Mouse (Mus musculus) lung, embryonic 16.5 days (tissue): ENCODE results near the gene Kiss1. TPM values are rescaled to one million over a fixed set of nuclear protein-coding genes. Genes with fewer than 3 reads are reported as not detected.
A peak's percentile ranks its signal among the peaks of the same experiment; 100 is the strongest.

ENCODE experiments used
- ATAC-seq: fragments of 200-750 bp; cut with Nextera tagmentation; 2 replicates; pipeline ENCODE4 v1.8.0; 2017; ENCODE audit warnings: low read depth, mild to moderate bottlenecking, moderate library complexity
- H3K27ac ChIP-seq: fragments of 300-500 bp; sonication (generic); 2 replicates; pipeline ENCODE4 v1.5.1; 2014; ENCODE audit warnings: mild to moderate bottlenecking, control low read depth, low read length
- H3K27me3 ChIP-seq: fragments of 300-500 bp; sonication (generic); 2 replicates; pipeline ENCODE4 v1.6.1; 2014; ENCODE audit warnings: low read depth, low read length, mixed read lengths; ENCODE audit not compliant: control insufficient read depth, insufficient read depth
- H3K36me3 ChIP-seq: fragments of 300-500 bp; sonication (generic); 2 replicates; pipeline ENCODE4 v1.6.1; 2014; ENCODE audit warnings: low read length; ENCODE audit not compliant: control insufficient read depth, insufficient read depth
- H3K4me1 ChIP-seq: fragments of 300-500 bp; sonication (generic); replicated peaks from 2 replicates; pipeline ENCODE4 v1.6.1; 2014; ENCODE audit warnings: low read length, mixed read lengths; ENCODE audit not compliant: control insufficient read depth, insufficient read depth
- H3K4me2 ChIP-seq: fragments of 300-500 bp; sonication (generic); 2 replicates; pipeline ENCODE4 v1.6.1; 2014; ENCODE audit warnings: low read depth, low read length, control low read depth
- H3K4me3 ChIP-seq: fragments of 300-500 bp; sonication (generic); 2 replicates; pipeline ENCODE4 v1.5.1; 2014; ENCODE audit warnings: mild to moderate bottlenecking, low read length, control low read depth
- H3K9ac ChIP-seq: fragments of 300-500 bp; sonication (generic); 2 replicates; pipeline ENCODE4 v1.6.1; 2014; ENCODE audit warnings: low read length, control low read depth
- H3K9me3 ChIP-seq: fragments of 300-500 bp; sonication (generic); 2 replicates; pipeline ENCODE4 v1.6.1; 2016; ENCODE audit warnings: low read length; ENCODE audit not compliant: control insufficient read depth
- WGBS: fragments of 180-500 bp; shearing (Covaris S2); extraction: QIAGEN DNeasy Blood & Tissue Kit; methylation state at CpG from one replicate; pipeline ENCODE4 v1.1.7; 2014; 5-methylcytosine and 5-hydroxymethylcytosine counted together
- polyA plus RNA-seq: library from polyadenylated mRNA; unstranded; fragments of >200 nt; fragmentation: Nextera tagmentation; extraction: Ambion mirVana; gene quantifications from 2 replicates; pipeline ENCODE4 v1.2.1, GENCODE M21; 2015

The Kiss1 gene
- polyA plus RNA-seq, 1 experiment from 2014 or later, result 8.0 TPM

GRCm38 (mm10) chr1:133311240-133311639 is 10.4 kb upstream of the Kiss1 start:
- Histone ChIP-seq H3K9ac (no peak overlapping the region), H3K27me3 (no peaks in the 10 kb centered on the region), H3K27ac (no peak overlapping the region), H3K36me3 (no peaks in the 10 kb centered on the region), H3K9me3 (no peaks in the 10 kb centered on the region), H3K4me3 (no peak overlapping the region), H3K4me2 (no peak overlapping the region), H3K4me1 (peaks cover 13% of the 10 kb centered on the region)
- ATAC-seq, result no peak
- WGBS, result 64% methylated on average over 4 of the region's 4 CpGs

- peaks cover 12% of the 10 kb centered on the region for H3K4me1 ChIP-seq
- H3K36me3 ChIP-seq, result no peaks in the 10 kb centered on the region
- peak overlapping the region; percentile 23; the same call in 1 of the 2 replicates for H3K4me2 ChIP-seq
- H3K27me3 ChIP-seq, result no peaks in the 10 kb centered on the region
- 18% methylated on average over 10 of the region's 10 CpGs for WGBS
- 0 out of 2 replicates have a peak overlapping the region, but pooled peaks have one; percentile 23 for H3K27ac ChIP-seq
- H3K9me3 ChIP-seq, result no peaks in the 10 kb centered on the region
- no peak overlapping the region; the same call in 1 of the 2 replicates for H3K9ac ChIP-seq
- H3K4me3 ChIP-seq, result no peak overlapping the region
- ATAC-seq, result peak; percentile 64
Observed at GRCm38 (mm10) chr1:133311946-133312345, 9.7 kb upstream of the Kiss1 start.

GRCm38 (mm10) chr1:133314364-133314763 is 7.3 kb upstream of the Kiss1 start:
- H3K9ac ChIP-seq, result no peak overlapping the region
- no peak overlapping the region for H3K4me3 ChIP-seq
- no peak overlapping the region for H3K27ac ChIP-seq
- H3K4me2 ChIP-seq, result no peak overlapping the region
- 23% methylated on average over 8 of the region's 8 CpGs for WGBS
- H3K27me3 ChIP-seq, result no peaks in the 10 kb centered on the region
- ATAC-seq, result no peak; the same call in 1 of the 2 replicates
- no peaks in the 10 kb centered on the region for H3K9me3 ChIP-seq
- H3K36me3 ChIP-seq, result no peaks in the 10 kb centered on the region
- H3K4me1 ChIP-seq, result peaks cover 11% of the 10 kb centered on the region

GRCm38 (mm10) chr1:133315775-133316174 is 5.9 kb upstream of the Kiss1 start:
- ATAC-seq, result no peak
- no peaks in the 10 kb centered on the region for H3K27me3 ChIP-seq
- H3K4me3 ChIP-seq, result no peak overlapping the region
- 65% methylated on average over 6 of the region's 6 CpGs for WGBS
- no peak overlapping the region for H3K27ac ChIP-seq
- peaks cover 8% of the 10 kb centered on the region for H3K4me1 ChIP-seq
- no peak overlapping the region for H3K9ac ChIP-seq
- no peaks in the 10 kb centered on the region for H3K36me3 ChIP-seq
- no peak overlapping the region for H3K4me2 ChIP-seq
- H3K9me3 ChIP-seq, result no peaks in the 10 kb centered on the region

- H3K4me2 ChIP-seq, result no peak overlapping the region
- H3K36me3 ChIP-seq, result no peaks in the 10 kb centered on the region
- 81% methylated on average over 4 of the region's 4 CpGs for WGBS
- no peak overlapping the region for H3K4me3 ChIP-seq
- H3K4me1 ChIP-seq, result peaks cover 11% of the 10 kb centered on the region
- no peaks in the 10 kb centered on the region for H3K9me3 ChIP-seq
- H3K27ac ChIP-seq, result no peak overlapping the region
- no peak overlapping the region for H3K9ac ChIP-seq
- no peak for ATAC-seq
- H3K27me3 ChIP-seq, result no peaks in the 10 kb centered on the region
Observed at GRCm38 (mm10) chr1:133316577-133316976, 5.1 kb upstream of the Kiss1 start.

GRCm38 (mm10) chr1:133317149-133317548 is 4.5 kb upstream of the Kiss1 start:
- Histone ChIP-seq H3K27ac (no peak overlapping the region), H3K36me3 (no peaks in the 10 kb centered on the region), H3K4me1 (peaks cover 7% of the 10 kb centered on the region; the same call in 1 of the 2 replicates), H3K9me3 (no peaks in the 10 kb centered on the region), H3K4me3 (no peak overlapping the region), H3K27me3 (no peaks in the 10 kb centered on the region), H3K4me2 (no peak overlapping the region), H3K9ac (no peak overlapping the region)
- no peak for ATAC-seq
- 64% methylated on average over 1 of the region's 1 CpGs for WGBS

- Histone ChIP-seq H3K9me3 (no peaks in the 10 kb centered on the region), H3K4me2 (no peak overlapping the region), H3K27me3 (no peaks in the 10 kb centered on the region), H3K36me3 (no peaks in the 10 kb centered on the region), H3K27ac (peak overlapping the region; percentile 13; the same call in 1 of the 2 replicates), H3K4me1 (peaks cover 15% of the 10 kb centered on the region), H3K4me3 (no peak overlapping the region), H3K9ac (no peak overlapping the region)
- WGBS, result 27% methylated on average over 5 of the region's 5 CpGs
- ATAC-seq, result peak; percentile 37
Observed at GRCm38 (mm10) chr1:133323333-133323732, 1.7 kb downstream of the Kiss1 start.

- no peak for ATAC-seq
- no peak overlapping the region for H3K27ac ChIP-seq
- no peak overlapping the region for H3K9ac ChIP-seq
- 82% methylated on average over 8 of the region's 8 CpGs for WGBS
- peaks cover 25% of the 10 kb centered on the region for H3K4me1 ChIP-seq
- no peak overlapping the region for H3K4me3 ChIP-seq
- no peaks in the 10 kb centered on the region for H3K36me3 ChIP-seq
- H3K27me3 ChIP-seq, result no peaks in the 10 kb centered on the region
- H3K9me3 ChIP-seq, result no peaks in the 10 kb centered on the region
- H3K4me2 ChIP-seq, result no peak overlapping the region
Observed at GRCm38 (mm10) chr1:133325951-133326350, 4.3 kb downstream of the Kiss1 start.

GRCm38 (mm10) chr1:133327094-133327493 is 5.4 kb downstream of the Kiss1 start:
- ATAC-seq, result no peak
- H3K9ac ChIP-seq, result no peak overlapping the region
- WGBS, result 67% methylated on average over 5 of the region's 5 CpGs
- H3K27me3 ChIP-seq, result no peaks in the 10 kb centered on the region
- H3K4me2 ChIP-seq, result no peak overlapping the region
- no peaks in the 10 kb centered on the region for H3K36me3 ChIP-seq
- H3K4me1 ChIP-seq, result peaks cover 21% of the 10 kb centered on the region
- no peaks in the 10 kb centered on the region for H3K9me3 ChIP-seq
- no peak overlapping the region for H3K27ac ChIP-seq
- H3K4me3 ChIP-seq, result no peak overlapping the region

- peak; percentile 40; the same call in 1 of the 2 replicates for ATAC-seq
- Histone ChIP-seq H3K9ac (no peak overlapping the region; the same call in 1 of the 2 replicates), H3K27me3 (no peaks in the 10 kb centered on the region), H3K4me1 (peaks cover 18% of the 10 kb centered on the region), H3K9me3 (no peaks in the 10 kb centered on the region), H3K4me2 (no peak overlapping the region), H3K36me3 (no peaks in the 10 kb centered on the region), H3K4me3 (no peak overlapping the region), H3K27ac (peak overlapping the region; percentile 68)
- WGBS, result 54% methylated on average over 6 of the region's 6 CpGs
Observed at GRCm38 (mm10) chr1:133328299-133328795, 6.7 kb downstream of the Kiss1 start.
